Mouse (Mus musculus): ENCODE measurements around the gene Defb23. TPM values are rescaled to one million over a fixed set of nuclear protein-coding genes. Genes with fewer than 3 reads are reported as not detected.

Gene Defb23
- polyA plus RNA-seq, 1 experiment from 2014 or later = not detected

DNA sequence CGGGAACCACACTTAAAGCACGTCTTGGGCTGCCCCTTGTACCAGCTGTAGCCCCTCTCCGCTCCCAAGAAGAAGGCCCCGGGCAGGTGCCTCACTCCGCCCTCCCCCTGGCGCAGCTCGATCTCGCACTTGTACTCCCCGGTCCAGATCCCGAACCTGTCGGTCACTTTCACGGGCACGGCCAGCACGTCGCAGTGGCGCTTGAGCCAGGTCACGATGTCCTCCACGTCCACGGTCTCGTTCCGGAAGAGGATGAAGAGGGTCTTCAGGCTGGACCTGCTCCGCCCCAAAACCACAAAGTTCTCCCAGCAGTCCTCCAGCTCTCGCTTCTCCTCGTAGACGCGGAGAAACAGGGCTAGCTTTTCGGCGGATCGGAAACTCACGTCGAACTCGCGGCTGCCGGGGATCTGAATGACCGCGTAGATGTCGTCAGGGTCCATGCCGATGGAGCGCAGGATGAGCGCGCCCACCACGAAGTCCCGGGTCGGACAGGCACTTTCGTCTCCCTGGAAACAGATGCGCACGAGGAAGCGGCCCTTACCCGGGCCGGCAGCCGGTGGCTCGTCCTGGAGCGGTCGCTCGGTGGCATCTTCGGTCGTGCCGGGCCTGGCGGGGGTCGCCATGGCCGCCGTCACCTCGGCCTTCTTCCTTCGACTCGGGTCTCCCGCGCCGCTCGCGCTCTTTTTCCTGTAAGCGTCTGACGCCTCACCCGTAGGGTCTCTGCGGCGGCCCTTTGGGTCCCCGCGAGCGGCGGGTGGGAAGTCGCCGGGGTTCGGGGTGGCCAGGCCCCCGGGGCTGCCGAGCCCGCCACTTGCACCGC is 50.4 kb downstream of the Defb23 start:
- H3K27ac ChIP-seq = no peak overlapping the region
- H3K4me3 ChIP-seq (ENCODE audit: inconsistent target) = peak overlapping the region; percentile 10; the same call in 1 of the 2 replicates
- WGBS (ENCODE audit: missing documents) = 15% methylated on average over 85 of the region's 86 CpGs
- H3K36me3 ChIP-seq (ENCODE audit: inconsistent target) = no peaks in the 10 kb centered on the region
- no peaks in the 10 kb centered on the region for H3K79me2 ChIP-seq (ENCODE audit: inconsistent target)

GRCm38 (mm10) chr2:152413158-152413764 is 51.2 kb downstream of the Defb23 start:
- no peak overlapping the region for H3K4me3 ChIP-seq (ENCODE audit: inconsistent target)
- WGBS (ENCODE audit: missing documents) = 85% methylated on average over 18 of the region's 21 CpGs
- no peak overlapping the region for H3K27ac ChIP-seq
- H3K79me2 ChIP-seq (ENCODE audit: inconsistent target) = no peaks in the 10 kb centered on the region
- no peaks in the 10 kb centered on the region for H3K36me3 ChIP-seq (ENCODE audit: inconsistent target)

DNA sequence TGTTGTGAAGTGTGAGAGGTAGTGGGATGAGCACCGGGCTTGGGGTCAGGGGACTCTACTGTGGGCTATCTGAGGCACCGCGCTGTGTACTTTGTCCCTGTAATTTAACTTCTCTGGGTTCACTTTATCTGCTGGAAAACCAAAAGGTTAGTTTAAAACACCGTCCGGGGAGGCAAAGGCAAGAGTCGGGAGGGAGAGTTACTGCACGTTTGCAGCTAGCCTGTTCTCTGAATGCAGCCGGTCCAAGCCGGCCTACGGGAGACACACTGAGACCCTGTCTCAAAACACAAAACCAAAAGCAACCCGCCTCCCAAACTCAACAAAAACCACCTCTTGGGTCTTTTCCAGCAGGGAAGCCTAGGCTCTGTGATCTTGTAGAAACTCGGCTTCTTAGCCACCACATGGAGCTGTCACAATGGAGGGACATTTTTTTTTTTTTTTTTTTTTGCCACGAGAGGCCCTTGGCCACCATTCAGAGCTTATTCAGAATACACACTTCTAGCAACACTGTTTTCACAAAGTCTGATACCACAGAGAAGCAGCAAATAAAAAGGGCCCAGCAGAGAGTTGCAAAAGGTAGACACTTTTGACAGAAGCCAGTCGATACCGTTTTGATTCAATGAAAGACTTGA is 51.8 kb downstream of the Defb23 start:
- Histone ChIP-seq H3K27ac (no peak overlapping the region), H3K4me3 (ENCODE audit: inconsistent target) (no peak overlapping the region), H3K79me2 (ENCODE audit: inconsistent target) (no peaks in the 10 kb centered on the region), H3K36me3 (ENCODE audit: inconsistent target) (no peaks in the 10 kb centered on the region)
- WGBS (ENCODE audit: missing documents) = 92% methylated on average over 15 of the region's 15 CpGs

- Histone ChIP-seq H3K27ac (no peak overlapping the region), H3K36me3 (ENCODE audit: inconsistent target) (no peaks in the 10 kb centered on the region), H3K4me3 (ENCODE audit: inconsistent target) (no peak overlapping the region), H3K79me2 (ENCODE audit: inconsistent target) (no peaks in the 10 kb centered on the region)
- WGBS (ENCODE audit: missing documents) = 86% methylated on average over 7 of the region's 7 CpGs
Measured at GRCm38 (mm10) chr2:152411471-152411870, 52.9 kb downstream of the Defb23 start.

GRCm38 (mm10) chr2:152410971-152411371 is 53.4 kb downstream of the Defb23 start:
- Histone ChIP-seq H3K36me3 (ENCODE audit: inconsistent target) (no peaks in the 10 kb centered on the region), H3K27ac (no peak overlapping the region), H3K4me3 (ENCODE audit: inconsistent target) (no peak overlapping the region), H3K79me2 (ENCODE audit: inconsistent target) (no peaks in the 10 kb centered on the region)
- 52% methylated on average over 15 of the region's 15 CpGs for WGBS (ENCODE audit: missing documents)

DNA sequence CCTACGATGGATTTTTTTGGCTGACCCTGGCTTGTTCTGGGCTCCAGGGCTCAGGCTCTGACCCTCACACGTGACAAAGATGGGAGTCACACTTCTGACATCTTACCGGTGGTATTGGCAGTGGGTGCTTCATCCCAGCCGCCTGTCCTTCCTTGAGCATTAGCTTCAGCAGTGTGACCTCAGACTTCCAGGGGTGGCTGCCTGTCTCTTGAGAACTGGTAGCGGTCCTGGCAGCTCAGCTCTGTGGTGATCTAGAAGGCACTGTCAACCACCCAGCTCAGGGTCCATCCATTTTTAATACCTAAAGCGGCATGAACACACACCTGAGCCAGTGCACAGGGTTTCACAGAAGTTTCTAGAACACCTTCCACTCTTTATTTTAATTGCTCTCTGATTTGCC is 54.6 kb downstream of the Defb23 start:
- 93% methylated on average over 6 of the region's 6 CpGs for WGBS (ENCODE audit: missing documents)
- Histone ChIP-seq H3K4me3 (ENCODE audit: inconsistent target) (no peak overlapping the region), H3K36me3 (ENCODE audit: inconsistent target) (no peaks in the 10 kb centered on the region), H3K79me2 (ENCODE audit: inconsistent target) (no peaks in the 10 kb centered on the region), H3K27ac (no peak overlapping the region)

Other genes starting within 250 kb of the Defb23 start
- gene Csnk2a1, start 237.8 kb downstream of the Defb23 start, polyA plus RNA-seq (2018) = 49.1 to 60.8 TPM (median 53.2 TPM) in 3 replicates
- gene Tbc1d20, start 170.8 kb downstream of the Defb23 start, polyA plus RNA-seq (2018) = 59.0 to 70.5 TPM (median 69.3 TPM) in 3 replicates
- 29.7 to 57.1 TPM (median 51.6 TPM) in 3 replicates for gene Rbck1, start 132.0 kb downstream of the Defb23 start, polyA plus RNA-seq (2018)
- gene Trib3, start 120.6 kb downstream of the Defb23 start, polyA plus RNA-seq (2018) = 0.29 to 1.5 TPM (median 0.45 TPM) in 3 replicates
- not detected in 3 replicates for gene Nrsn2, start 88.0 kb downstream of the Defb23 start, polyA plus RNA-seq (2018)
- gene Sox12, start 66.6 kb downstream of the Defb23 start, polyA plus RNA-seq (2018) = 0.11 to 0.15 TPM in 2 of 3 replicates, not detected in the other
- 0.60 to 1.1 TPM (median 0.98 TPM) in 3 replicates for gene Zcchc3, start 49.6 kb downstream of the Defb23 start, polyA plus RNA-seq (2018)
- not detected in 3 replicates for gene 6820408C15Rik, start 49.0 kb downstream of the Defb23 start, polyA plus RNA-seq (2018)
- not detected in 3 replicates for gene Defb20, start 12.4 kb upstream of the Defb23 start, polyA plus RNA-seq (2018)
- not detected in 3 replicates for gene Defb22, start 25.5 kb upstream of the Defb23 start, polyA plus RNA-seq (2018)
- not detected in 3 replicates for gene Defb26, start 47.1 kb upstream of the Defb23 start, polyA plus RNA-seq (2018)
- not detected in 3 replicates for gene Defb28, start 53.6 kb upstream of the Defb23 start, polyA plus RNA-seq (2018)
- gene Defb29, start 75.5 kb upstream of the Defb23 start, polyA plus RNA-seq (2018) = not detected in 3 replicates
- gene Gm17416, start 104.7 kb upstream of the Defb23 start, polyA plus RNA-seq (2018) = not detected in 3 replicates
- gene Defb21, start 108.1 kb upstream of the Defb23 start, polyA plus RNA-seq (2018) = not detected in 3 replicates
- not detected in 3 replicates for gene Defb19, start 115.7 kb upstream of the Defb23 start, polyA plus RNA-seq (2018)
- gene Defb45, start 134.8 kb upstream of the Defb23 start, polyA plus RNA-seq (2018) = not detected in 3 replicates
- gene Defb36, start 139.7 kb upstream of the Defb23 start, polyA plus RNA-seq (2018) = not detected in 3 replicates
- not detected in 3 replicates for gene Defb25, start 158.4 kb upstream of the Defb23 start, polyA plus RNA-seq (2018)
- not detected in 3 replicates for gene Rem1, start 162.3 kb upstream of the Defb23 start, polyA plus RNA-seq (2018)
- 58.4 to 93.5 TPM (median 77.2 TPM) in 3 replicates for gene H13, start 204.8 kb upstream of the Defb23 start, polyA plus RNA-seq (2018)
- 0.46 to 1.1 TPM (median 0.52 TPM) in 3 replicates for gene Mcts2, start 222.4 kb upstream of the Defb23 start, polyA plus RNA-seq (2018)

Measured in macrophage (primary cell).